11 mouse cellular contexts compared by ENCODE assay signal in the genomic region with DNA sequence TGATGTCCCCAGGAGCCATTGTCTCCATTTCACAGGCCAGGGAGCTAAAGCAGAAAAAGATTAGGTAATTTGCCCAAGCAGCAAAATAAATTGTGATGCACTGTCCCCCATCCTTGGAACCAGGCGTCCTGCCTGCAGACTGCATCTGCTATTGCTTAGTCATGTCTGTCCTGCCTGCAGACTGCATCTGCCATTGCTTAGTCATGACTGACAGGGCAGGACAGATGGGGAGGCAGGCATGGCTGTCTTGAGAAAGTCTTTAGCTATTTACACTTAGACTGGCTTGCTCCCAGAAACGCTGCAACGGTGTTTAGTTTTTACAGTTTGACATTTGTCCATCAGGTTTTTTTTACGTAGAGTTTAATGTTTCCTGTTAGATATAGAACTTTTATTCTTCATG. TPM values are rescaled to one million over a fixed set of nuclear protein-coding genes. Genes with fewer than 3 reads are reported as not detected.
DNase-seq lines count a peak whose midpoint lies in the region; ATAC-seq lines count a peak whose summit lies in the region.
"Had no signal": no experiment of that assay in that cellular context is flagged by ENCODE, and none has a peak within 500 bp of the region (broad histone marks: within the 10 kb centered on the region; RNA-seq: fewer than 3 reads in every experiment).

No protein-coding gene starts in this region.

- no peaks in the 10 kb centered on the region for H3K27me3 ChIP-seq in neural tube, embryonic 11.5 days (ENCODE audit: control insufficient read depth, insufficient read depth, low read length)
- H3K27me3 ChIP-seq in neural tube, embryonic 15.5 days (replicated peaks) = no peaks in the 10 kb centered on the region

- H3K4me2 ChIP-seq in neural tube, embryonic 11.5 days (ENCODE audit: low read depth) = no peak overlapping the region
- no peak overlapping the region for H3K4me2 ChIP-seq in neural tube, embryonic 15.5 days
- H3K4me2 ChIP-seq: limb, embryonic 15.5 days had no signal

- H3K27ac ChIP-seq in neural tube, embryonic 11.5 days (ENCODE audit: low read depth, low read length) = no peak overlapping the region
- H3K27ac ChIP-seq in neural tube, embryonic 15.5 days (replicated peaks) = no peak overlapping the region
- H3K27ac ChIP-seq: limb, embryonic 15.5 days had no signal

- no peaks in the 10 kb centered on the region for H3K9me3 ChIP-seq in neural tube, embryonic 11.5 days (ENCODE audit: control insufficient read depth, low read length)
- H3K9me3 ChIP-seq in neural tube, embryonic 15.5 days (replicated peaks) = no peaks in the 10 kb centered on the region
- H3K9me3 ChIP-seq: limb, embryonic 15.5 days had no signal

- DNase-seq in heart, adult 11 months = peak; percentile 79
- DNase-seq in heart, adult 9 months (ENCODE audit: low spot score in 2 of 2) = no peak
- DNase-seq in neural tube, embryonic 11.5 days (ENCODE audit: low spot score) = peak; percentile 28
- peak; percentile 62 to 64 for DNase-seq in layer of hippocampus, adult 8-10 months (ENCODE audit: low spot score in 2 of 2)
- peak; percentile 64 for DNase-seq in telencephalon, adult 2 months (ENCODE audit: low read depth, low spot score)
- DNase-seq in heart, postnatal 36 days = no peak
- no peak for DNase-seq in urinary bladder, adult 18-20 months (ENCODE audit: low spot score in 2 of 2)
- DNase-seq: heart, postnatal 4 days; thymus, postnatal 36 days had no signal

- intact Hi-C loops in heart, postnatal 36 days (cut with DNase I) = no loop called here

- H3K4me3 ChIP-seq in neural tube, embryonic 11.5 days (ENCODE audit: low read depth, low read length) = no peak overlapping the region
- H3K4me3 ChIP-seq in neural tube, embryonic 15.5 days (replicated peaks) = no peak overlapping the region
- H3K4me3 ChIP-seq: limb, embryonic 15.5 days had no signal

- H3K9ac ChIP-seq in neural tube, embryonic 11.5 days (ENCODE audit: low read length) = no peak overlapping the region
- H3K9ac ChIP-seq in neural tube, embryonic 15.5 days (replicated peaks) = no peak overlapping the region
- H3K9ac ChIP-seq: limb, embryonic 15.5 days had no signal

- H3K36me3 ChIP-seq in neural tube, embryonic 11.5 days (ENCODE audit: control insufficient read depth, insufficient read depth, low read length) = no peaks in the 10 kb centered on the region
- H3K36me3 ChIP-seq in neural tube, embryonic 15.5 days = no peaks in the 10 kb centered on the region
- H3K36me3 ChIP-seq: limb, embryonic 15.5 days had no signal

- WGBS in neural tube, embryonic 11.5 days = 64% methylated on average over 4 of the region's 4 CpGs
- 54% methylated on average over 4 of the region's 4 CpGs for WGBS in neural tube, embryonic 15.5 days

- no peaks in the 10 kb centered on the region for H3K4me1 ChIP-seq in neural tube, embryonic 11.5 days (ENCODE audit: control insufficient read depth, insufficient read depth, low read length)
- no peaks in the 10 kb centered on the region for H3K4me1 ChIP-seq in neural tube, embryonic 15.5 days

- ATAC-seq in neural tube, embryonic 11.5 days (ENCODE audit: insufficient read depth, low FRiP score, low TSS enrichment) = no peak
- ATAC-seq in neural tube, embryonic 15.5 days (ENCODE audit: low FRiP score) = no peak

RNA-seq across cellular contexts. Expression of gene Mfsd6l, which starts 19.5 kb away (rescaled TPM):
- not detected in 2 replicates for polyA plus RNA-seq in neural tube, embryonic 11.5 days (2014; fragmentation: Nextera tagmentation; extraction: Ambion mirVana)
- 0.23 TPM in 1 of 2 replicates, not detected in the other for polyA plus RNA-seq in neural tube, embryonic 15.5 days (2015; fragmentation: Nextera tagmentation; extraction: Ambion mirVana)
- total RNA-seq in layer of hippocampus, adult 8-10 months (2022) = not detected
- total RNA-seq in heart, postnatal 36 days (2021) = not detected

RNA-seq across cellular contexts. Expression of gene Pik3r6, which starts 33.6 kb away (rescaled TPM):
- polyA plus RNA-seq in neural tube, embryonic 11.5 days (2014; fragmentation: Nextera tagmentation; extraction: Ambion mirVana) = 1.6 and 2.5 TPM in 2 replicates
- 1.9 and 3.0 TPM in 2 replicates for polyA plus RNA-seq in neural tube, embryonic 15.5 days (2015; fragmentation: Nextera tagmentation; extraction: Ambion mirVana)
- 1 to 10 TPM; 1.5 to 6.2 (median 2.5) TPM for total RNA-seq in layer of hippocampus, adult 8-10 months (2022)
- 1 to 10 TPM; 4.6 to 6.3 TPM for total RNA-seq in heart, postnatal 36 days (2021)

RNA-seq across cellular contexts. Expression of gene Ccdc42, which starts 50.4 kb away (rescaled TPM):
- polyA plus RNA-seq in neural tube, embryonic 11.5 days (2014; fragmentation: Nextera tagmentation; extraction: Ambion mirVana) = 1.4 and 2.3 TPM in 2 replicates
- 0.20 TPM in 1 of 2 replicates, not detected in the other for polyA plus RNA-seq in neural tube, embryonic 15.5 days (2015; fragmentation: Nextera tagmentation; extraction: Ambion mirVana)
- total RNA-seq in layer of hippocampus, adult 8-10 months (2022) = 1 to 10 TPM; 1.8 to 2.5 (median 2.0) TPM
- not detected for total RNA-seq in heart, postnatal 36 days (2021)

Comparison
In these comparisons a context has a peak if more than half of its experiments do, and no peak if none do; other contexts are left out.
1. DNase-seq: peak in heart, adult 11 months (single experiment), neural tube, embryonic 11.5 days (single experiment), layer of hippocampus, adult 8-10 months (2 of 2) and telencephalon, adult 2 months (single experiment); none in heart, adult 9 months (0 of 2), heart, postnatal 36 days (0 of 2) and urinary bladder, adult 18-20 months (0 of 2).